Mouse (Mus musculus) ovary, postnatal 36 days (tissue): ENCODE data around the gene Csf2rb2.
"Not testable (repeated sequence)": the region's sequence is repeated elsewhere in the genome, so short reads cannot be mapped to it uniquely, and the experiment has no call there.

Source experiments
- DNase-seq: peaks from one replicate; pipeline ENCODE4 v3.0.0; 2022; ENCODE audit warnings: low spot score, mixed read lengths

Gene Csf2rb2

DNA sequence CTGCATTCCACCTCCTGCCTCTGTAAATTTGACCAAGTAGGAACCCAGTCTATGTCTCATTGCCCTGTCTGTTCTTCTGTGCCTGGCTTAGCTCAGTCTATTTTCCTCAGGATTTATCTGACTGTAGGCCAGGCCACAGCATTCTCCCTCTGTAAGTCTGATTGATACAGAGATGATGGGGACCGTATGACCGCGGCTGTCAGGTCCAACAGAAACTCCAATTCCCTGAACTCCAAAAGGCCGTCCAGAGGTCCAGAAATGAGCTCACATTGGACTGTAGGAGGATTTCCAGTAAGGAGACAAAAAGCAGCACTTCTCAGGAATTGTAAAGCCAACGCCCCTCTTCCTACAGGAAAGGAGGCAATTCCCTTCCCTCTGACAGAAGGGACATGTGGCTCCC is 8.1 kb upstream of the Csf2rb2 start:
- not testable (repeated sequence) for DNase-seq

DNA sequence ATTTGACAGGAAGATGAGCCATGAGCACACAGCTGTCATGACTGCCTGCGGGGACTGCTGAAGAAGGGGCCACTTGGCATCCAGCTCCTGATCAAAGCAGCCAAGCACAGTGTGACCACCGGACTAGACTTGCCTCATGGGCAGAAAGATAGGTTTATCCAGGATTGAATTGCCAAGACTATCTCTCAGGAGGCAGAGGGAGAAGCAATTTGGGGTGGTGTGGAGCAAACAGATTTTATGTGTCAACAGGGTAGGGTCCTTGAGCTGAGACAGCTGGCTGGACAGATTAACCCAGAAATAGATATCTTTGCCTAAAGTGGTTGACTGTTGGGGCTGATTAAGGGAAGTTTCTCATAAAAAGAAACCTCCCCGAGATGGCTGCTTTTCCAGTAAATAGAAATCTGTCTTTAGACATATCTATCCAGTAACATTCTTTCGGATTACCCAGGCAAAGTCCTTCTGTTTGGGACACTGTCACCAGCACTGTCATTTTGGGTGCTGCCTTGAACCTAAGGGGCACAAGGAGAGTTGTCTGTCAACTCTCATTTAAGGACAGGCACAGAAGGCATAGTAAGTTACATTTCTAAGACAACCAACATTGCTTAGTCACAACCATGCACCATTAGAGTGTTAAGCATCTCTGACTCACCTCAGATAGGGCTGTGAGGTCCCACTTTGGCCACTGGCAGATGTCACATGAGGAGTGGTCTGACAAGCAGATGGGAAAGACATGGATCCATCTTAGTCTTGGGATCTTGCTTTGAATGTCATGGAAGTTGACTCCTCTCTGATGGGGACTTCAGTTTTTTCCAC is 7.1 kb upstream of the Csf2rb2 start:
- not testable (repeated sequence) for DNase-seq

DNA sequence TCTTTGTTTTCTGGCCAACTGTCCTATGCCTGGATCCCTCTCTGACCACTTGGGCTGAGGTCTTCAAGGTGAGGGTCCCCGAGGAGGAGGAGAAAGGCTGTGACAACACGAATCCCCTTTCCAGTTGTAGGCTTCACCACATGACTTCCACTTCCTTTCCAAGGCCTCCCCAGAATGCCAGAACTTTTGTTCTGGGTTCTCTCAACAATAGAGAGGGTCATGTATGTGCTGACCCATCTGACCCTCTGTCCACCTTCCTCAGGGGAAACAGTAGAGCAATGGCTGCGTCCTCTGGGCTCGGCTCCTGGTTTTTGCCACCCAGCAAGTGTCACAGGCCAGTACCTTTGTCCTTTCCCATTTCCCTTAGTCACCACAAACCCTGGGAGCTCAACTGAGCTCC is 5.5 kb upstream of the Csf2rb2 start:
- no peak for DNase-seq

DNA sequence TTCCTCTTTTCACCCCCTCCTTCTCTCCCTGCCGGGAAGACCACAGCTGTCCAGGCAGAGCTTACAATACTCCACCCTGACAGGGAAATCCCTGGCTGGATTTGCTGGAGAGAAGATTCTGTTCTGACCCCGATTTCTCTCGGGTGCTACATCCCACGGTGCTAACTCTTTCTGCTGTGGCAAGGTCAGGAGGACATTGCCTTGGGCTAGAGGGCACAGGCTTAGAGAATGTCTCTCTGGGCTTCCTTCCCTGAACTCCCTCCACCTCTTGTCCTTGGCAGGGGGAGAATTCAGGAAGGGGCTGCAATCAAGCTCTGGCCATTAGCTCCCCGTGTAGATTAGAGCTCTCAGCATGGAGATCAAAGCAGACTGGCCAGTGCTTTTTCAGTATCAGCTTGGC is 4.3 kb upstream of the Csf2rb2 start:
- DNase-seq, result no peak

DNA sequence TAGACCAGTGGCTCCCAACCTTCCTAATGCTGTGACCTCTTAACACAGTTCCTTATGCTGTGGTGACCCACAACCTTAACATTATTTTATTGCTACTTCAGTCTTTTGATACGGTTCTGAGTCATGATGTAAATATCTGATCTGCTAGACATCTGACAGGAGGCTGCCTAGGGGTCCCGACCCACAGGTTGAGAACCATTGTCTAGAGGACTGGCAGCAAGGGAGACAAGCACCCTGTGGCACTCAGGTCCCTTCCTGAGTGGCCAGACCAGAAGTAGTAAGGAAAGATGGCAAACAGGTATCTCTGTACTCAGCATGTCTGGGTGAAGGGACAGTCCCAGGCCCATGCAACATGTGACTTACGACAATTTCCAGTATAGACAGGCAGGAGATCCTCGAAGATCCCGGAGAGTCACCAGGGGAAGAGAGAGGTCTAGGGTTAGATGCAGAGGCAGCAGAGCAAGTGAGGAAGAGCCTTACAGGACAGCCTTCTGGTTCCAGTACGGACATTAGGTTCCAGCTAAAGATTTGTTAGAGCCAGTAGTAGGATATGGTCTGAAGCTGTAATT is 1.8 kb downstream of the Csf2rb2 start:
- no peak for DNase-seq

DNA sequence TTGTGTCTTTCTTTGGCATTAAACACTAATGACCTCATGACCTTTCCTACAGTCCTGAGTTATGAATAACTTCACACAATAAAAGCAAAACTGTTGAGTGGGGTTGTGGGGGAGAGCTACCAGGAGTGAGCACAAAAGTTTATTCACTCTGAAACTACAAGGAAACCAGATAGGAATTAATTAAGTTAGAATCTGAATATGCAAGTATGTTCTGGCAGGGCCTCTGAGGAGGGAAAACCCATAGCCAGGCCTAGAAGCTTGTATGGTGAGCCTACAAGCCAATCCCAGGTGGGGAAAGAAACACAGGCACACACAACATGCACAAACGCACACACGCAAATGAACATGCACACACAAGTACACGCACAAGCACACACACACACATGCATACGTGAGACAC is 2.8 kb downstream of the Csf2rb2 start:
- DNase-seq, result no peak

DNA sequence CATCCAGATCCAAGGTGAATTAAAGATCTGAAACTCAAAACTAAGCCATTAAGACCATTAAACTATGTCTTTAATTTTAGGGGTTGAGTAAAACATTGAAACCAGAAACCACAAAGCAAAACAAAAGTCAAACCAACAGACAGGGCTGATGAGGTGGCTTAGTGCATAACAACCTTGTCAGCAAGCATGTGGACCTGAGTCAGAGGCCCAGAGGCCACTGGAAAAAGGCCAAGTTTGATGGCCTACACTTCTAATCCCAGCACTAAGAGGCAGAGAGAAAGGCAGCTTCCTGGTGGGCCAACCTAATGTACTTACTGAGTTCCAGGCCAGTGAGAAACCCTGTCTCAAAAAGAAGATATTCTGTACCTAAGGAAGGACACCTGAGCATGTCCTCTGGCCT is 4.7 kb downstream of the Csf2rb2 start:
- no peak for DNase-seq

DNA sequence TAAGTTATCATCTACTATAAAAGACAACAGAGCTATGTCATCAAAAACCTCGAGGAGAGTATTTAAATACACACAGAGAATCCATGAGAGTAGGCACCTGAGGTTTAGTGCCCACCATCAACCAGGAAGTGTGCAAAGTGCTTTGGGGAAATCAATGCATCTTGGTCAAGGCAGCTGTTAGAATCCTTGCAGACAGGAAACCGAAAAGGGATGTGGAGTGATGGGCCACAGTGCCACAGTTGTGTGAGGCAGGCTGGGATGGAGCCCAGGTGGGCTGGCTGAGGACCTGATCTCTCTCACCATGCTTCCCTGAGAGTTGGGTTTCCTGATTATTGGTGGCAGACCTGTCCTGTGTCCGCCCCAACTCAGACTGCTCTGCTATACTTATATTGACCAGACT is 5.9 kb downstream of the Csf2rb2 start:
- DNase-seq, result no peak

DNA sequence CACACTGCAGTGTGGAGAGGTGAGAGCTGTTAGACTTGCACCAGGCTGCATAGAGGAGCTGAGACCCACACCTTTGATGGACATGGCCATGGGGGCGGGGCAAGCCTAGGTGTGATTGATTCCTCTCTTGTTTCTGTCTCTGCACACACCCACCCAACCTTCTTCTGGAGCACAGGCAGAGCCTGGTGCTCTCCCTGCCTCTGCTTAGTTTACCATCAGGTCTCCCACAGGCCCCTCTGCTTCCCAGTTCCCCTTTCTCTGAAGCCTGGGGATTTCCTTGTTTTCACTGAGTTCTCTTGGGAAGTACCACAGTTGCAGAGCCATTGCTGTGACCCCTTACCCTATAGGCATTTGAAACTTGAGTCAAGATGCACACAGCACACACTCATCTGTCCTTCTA is 7.0 kb downstream of the Csf2rb2 start:
- no peak for DNase-seq

DNA sequence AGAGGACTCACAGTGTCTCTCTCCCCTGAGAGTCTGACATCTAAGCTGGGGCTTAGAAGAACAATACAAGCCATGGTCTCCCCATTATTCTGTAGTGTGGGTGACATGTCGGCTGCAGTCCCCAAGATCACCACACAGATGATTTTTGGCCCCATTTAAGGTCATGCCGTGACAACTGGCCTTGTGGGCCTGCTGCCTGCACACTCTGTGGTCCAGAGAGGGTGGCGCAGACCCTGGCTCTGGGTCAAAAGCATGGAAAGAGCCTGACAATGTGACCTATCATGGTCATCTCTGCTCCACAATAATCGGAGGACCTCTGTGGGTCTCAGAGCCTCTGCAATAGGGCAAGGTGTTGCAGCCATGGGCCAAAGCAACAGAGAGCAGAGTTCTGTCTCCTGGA is 11.8 kb downstream of the Csf2rb2 start:
- no peak for DNase-seq

DNA sequence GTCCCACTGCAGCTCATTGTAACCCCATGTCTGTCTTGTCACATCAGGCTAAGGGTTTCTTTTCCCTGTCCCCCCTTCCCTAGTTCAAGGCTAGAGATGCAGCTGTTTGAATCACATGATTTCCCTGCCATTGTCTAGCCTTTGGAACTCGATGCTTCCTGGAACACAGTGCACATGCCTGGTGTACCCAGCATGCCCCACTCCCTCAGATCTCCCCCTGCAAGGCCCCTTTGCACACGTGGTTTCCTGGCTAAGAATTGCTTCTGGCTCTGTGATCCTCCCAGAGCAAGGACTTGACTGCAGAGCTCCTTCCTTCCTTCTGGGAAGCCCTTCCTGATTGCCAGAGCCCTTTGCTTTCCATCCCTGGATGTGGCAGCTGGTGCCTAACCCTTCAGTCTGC is 12.3 kb downstream of the Csf2rb2 start:
- DNase-seq, result not testable (repeated sequence)

DNA sequence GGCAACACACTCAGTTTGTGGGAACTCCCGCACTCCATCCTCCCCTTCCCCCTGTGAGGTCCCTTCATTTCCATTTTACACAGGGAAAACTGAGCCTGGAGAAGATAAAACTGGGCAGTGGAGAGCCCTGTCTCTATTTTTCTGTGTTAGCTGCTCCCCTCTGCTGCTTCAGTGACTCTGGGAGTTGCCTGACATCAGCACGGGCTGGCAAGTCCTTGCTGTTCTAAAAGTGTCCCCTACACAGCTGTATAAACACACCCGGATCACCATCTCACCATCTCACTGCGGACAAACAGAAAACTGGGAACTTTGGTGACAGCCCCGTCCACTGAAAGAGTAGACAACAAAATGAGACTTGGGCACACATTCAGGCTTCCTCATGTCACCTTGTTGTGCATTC is 15.7 kb downstream of the Csf2rb2 start:
- not testable (repeated sequence) for DNase-seq

DNA sequence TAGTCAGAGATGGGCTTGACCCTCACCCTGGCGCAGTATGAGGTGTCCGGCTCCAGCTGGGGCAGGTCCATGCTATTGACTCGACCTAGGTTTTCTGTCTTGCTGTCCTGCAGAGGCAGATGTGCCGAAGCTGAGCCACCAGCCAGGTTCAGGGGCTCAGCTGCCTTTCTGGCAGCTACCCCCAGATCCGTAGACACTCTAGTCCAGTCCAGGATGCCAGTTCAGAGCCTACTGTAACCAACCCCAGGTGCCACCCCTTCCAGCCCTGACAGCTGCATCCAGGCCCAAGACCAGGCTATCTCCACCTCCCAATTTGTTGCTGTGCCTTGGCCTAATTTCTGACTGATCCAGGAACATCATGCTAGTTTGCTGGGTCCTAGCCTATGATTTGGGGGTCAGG is 17.6 kb downstream of the Csf2rb2 start:
- no peak for DNase-seq

DNA sequence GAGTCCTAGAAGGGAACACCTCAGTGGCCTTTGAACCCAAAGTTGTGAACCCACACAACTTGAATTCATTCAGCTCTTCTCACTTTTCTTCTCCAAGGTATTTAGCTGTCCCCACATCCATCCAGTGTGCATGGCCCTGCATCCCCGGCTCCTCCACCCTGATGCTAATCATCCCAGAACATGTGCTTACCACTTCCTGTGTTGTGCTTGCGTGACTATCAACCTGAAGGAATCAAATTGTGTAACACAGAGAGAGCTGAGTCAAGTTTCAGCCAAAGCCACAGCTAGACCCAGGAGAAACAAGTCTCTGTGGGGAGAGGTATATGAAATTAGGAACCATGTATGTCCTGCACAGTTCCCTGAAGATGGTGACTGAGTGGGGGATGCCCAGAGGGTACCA is 27.2 kb downstream of the Csf2rb2 start:
- DNase-seq, result no peak

DNA sequence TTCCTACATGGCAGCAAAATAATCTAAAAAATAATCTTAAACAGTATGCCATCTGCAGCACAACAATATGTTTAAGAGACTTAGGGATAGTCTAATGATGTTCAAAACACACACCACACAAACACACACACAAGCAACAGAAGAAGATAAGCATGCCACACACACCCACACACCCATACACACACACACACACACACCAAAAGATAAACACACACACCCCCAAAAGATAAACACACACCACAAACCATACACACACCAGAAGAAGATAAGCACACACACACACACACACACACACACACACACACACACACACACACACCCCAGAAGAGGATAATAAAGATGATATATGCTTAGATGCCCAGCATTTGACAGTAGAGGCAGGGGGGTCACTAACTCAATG is 34.3 kb downstream of the Csf2rb2 start:
- DNase-seq, result no peak

DNA sequence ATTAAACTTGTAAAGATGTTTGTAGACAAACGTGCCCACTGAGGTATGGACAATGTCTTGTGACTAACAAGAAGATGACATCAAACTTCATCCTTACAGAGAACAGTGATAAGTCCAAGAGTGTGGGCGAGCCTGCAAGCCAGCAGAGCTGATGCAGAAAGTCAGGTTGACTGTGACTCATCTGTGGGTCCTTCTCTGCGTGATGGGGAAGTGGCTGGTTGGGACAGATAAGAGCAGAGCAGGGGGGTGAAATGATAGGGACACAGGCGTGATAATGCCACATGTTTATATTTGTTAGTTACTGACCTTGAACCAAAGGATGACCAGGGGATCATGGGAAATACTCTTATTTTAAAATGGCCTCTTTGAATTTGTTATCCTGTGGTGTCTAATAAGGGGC is 37.7 kb downstream of the Csf2rb2 start:
- DNase-seq, result no peak

DNA sequence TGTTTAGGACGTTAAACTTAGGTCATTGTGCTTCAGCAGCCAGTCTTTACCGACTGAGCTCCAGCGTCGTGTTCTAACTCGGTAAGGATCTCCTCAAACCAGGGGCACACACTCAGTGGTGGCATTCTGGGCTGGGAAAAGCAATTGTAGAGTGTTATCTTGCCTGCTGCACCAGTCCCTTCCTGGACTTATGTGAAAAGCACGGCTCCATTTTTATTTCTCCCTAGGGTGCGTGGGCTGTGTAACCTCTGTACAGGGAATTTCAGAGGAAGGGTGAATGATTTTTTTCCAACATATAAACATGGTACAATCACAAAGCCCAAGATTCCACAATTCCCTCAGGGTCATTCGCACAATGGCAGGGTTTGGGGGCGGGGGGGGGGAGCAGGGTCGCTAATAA is 38.1 kb downstream of the Csf2rb2 start:
- DNase-seq, result no peak

DNA sequence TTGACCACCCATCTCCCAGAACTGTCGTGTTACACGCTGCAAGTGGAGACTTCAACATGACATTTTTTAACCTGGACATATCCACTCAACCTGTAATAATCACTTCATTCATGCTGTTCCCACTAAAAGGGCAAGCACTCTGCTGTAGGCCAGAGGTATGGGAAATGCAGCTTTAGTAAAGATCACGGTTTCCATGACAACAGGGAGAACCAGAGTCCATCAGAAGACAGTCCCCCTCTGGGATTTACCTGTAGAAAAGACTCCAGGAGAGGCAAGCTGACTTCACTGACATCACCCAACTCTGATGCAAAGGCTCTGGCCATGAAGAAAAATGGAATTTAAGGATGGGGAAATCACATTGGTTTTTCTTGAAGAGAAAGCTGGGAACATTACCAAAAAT is 42.2 kb downstream of the Csf2rb2 start:
- DNase-seq, result no peak

DNA sequence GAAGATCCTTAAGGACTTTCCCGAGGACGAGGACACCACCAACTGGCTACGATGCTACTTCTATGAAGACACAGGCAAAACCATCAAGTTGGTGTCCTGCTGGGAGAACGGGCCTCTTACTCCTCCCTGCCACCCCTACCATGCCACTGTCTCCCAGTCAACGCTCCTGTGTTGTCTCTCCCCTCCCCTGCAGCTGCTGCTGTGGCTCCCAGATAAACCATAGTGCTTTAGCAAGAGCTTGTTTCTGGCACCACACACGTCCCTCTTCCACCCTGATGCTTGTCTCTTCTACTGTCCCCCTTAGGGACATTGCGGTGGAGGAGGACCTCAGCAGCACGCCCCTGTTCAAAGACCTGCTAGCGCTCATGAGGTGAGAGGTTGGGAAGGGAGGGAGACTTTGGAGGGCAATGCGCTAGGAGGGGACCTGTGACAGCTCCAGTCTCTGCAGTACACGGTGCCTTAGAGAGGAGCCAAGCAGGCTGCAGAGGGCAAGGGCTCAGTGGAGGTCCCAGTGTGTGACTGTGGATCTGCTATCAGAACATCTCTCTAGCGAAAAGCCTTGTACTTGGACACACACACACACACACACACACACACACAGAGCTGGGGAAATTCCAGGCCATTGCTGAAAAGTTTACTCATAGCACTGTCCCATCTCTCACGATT is 44.7 kb downstream of the Csf2rb2 start:
- DNase-seq, result no peak

DNA sequence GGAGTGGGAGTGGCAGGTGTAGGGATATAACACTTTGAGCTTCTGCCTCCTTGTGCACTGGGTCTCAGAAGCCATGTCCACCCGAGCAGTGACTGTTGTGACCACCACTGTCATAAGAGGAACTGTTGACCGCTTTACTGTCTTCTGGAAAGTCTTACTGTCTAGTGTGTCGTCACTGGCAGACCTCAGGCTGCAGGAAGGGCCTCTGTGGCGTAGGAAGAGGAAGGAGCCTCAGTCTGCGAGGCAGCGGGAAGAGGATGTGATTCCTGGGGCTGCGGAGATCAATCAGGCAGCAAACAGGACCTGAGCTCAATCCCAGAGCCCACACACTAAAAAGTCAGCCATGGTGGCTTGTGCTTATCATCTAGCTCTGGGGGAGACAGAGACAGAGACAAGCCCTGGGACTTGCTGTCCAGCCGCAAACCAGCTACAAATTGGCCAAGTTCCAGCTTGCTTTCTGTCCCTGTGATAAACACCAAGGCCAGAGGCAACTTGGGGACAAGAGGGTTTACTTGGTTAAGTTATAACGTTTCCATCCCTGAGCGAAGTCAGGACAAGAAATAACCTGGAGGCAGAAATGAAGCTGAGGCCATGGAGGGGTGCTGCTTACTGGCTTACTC is 47.2 kb downstream of the Csf2rb2 start:
- no peak for DNase-seq

DNA sequence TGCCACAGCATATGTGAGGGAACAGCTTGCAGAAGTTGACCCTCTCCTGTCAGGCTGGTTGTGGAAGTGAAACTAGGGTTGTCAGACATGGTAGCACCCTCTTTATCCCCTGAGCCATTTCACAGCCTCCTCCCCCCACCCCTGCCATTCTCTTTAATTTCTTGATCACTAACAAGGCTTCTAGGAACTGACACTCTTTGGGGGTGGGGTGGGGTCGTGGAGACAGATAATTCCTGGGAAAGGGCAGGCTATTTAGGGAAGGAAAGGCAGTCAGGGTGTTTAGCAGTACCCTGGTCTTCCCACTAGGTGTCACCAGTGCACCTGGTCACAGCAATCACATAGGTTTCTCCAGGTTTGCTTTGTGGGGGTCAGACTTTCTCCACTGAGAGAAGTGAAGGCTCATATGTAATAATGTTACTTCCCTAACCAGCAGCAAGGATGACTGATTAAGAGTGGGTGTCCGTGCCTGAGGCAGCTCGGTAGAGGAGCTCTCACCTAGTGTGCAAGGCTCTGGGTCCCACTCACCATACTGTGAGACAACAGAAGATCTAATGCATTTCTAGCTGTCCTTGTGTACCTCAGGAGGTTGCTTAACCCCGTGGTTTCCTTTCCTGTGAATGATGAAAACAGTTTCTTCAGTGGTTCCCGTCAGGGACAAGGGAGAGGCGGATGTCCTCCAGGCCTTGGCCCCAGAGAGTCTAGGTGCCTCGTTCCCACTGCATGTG is 48.0 kb downstream of the Csf2rb2 start:
- peak; percentile 51 for DNase-seq

DNA sequence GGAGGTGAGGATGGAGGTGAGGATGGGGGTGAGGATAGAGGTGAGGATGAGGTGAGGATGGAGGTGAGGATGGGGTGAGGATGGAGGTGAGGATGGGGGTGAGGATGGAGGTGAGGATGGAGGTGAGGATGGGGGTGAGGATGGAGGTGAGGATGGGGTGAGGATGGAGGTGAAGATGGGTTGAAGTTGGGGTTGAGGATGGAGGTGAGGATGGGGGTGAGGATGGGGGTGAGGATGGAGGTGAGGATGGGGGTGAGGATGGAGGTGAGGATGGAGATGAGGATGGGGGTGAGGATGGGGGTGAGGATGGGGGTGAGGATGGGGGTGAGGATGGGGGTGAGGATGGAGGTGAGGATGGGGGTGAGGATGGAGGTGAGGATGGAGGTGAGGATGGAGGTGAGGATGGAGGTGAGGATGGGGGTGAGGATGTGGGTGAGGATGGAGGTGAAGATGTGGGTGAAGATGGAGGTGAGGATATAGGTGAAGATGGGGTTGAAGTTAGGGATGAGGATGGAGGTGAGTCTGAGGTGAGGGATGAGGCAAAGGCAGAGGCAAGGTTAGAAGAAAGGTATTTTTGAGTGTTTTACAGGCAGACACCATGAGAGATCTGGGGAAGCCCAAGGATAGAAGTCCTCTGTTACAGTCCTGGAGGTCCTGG is 48.8 kb downstream of the Csf2rb2 start:
- DNase-seq, result not testable (repeated sequence)
